Mouse (Mus musculus): ENCODE measurements at regions not wholly inside any gene's neighbourhood (a gene's known extent, or its start where the extent isn't known, plus 50 kb on each side); places are given as distances from the start of the nearest gene placed in this dataset.
"Not testable (repeated sequence)": the region's sequence is repeated elsewhere in the genome, so short reads cannot be mapped to it uniquely, and the experiment has no call there.

DNA sequence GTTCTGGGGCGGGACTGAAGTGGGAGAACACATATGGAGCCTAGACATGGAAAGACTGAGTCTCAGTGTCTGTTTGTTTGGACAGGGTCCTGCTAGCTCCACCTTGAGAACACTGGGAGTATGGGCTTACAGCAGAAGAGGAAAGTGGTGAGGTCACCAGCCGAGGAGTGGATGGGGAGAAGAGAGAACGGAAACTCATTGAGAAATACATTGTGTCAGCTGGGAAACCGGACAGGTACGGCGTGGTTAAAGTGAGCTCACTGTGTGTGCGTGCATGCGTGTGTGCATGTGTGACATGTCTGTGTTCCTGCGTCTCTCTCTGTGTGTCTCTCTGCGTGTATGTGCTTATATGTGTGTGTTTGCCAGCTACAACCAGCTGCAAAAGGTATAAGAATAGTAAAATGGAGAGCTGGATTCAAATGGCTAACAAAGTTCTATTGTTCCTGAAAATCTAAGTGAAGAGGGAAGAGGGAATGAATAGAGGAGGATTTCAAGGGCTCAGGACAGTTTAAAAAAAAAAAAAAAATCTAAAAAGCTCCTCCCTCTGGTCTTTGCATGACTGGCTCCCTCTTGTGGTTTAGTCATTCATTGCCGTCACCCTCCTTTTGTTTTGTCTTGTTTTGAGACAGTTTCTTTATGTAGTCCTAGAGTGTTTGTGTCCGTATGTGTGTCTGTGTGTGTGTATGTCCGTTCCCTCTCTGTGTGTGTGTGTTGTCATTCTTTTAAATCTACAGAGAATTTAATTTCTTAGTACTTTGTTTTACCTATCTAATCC, 52.0 kb upstream of the Ak4 start:
- DNase-seq, result peak; percentile 69

DNA sequence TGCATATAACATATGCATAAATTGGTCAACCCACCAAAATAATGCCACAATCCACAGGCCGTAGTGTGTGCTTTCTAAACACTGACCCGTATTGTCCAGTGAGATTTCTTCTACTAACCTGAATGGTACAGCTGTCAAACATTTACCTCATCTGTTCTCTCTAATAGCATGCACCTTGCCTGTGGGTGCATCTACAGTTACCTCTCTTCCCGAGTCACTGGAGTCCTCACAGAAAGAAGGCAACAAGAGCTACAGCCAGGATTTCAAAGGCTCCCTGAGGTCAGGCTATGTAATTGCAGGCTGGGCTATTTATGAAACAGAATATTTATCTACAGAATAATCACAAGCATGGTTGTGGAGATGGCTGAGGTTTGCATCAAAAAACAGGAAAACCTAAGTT, 53.8 kb upstream of the Ak4 start:
- DNase-seq, result no peak

DNA sequence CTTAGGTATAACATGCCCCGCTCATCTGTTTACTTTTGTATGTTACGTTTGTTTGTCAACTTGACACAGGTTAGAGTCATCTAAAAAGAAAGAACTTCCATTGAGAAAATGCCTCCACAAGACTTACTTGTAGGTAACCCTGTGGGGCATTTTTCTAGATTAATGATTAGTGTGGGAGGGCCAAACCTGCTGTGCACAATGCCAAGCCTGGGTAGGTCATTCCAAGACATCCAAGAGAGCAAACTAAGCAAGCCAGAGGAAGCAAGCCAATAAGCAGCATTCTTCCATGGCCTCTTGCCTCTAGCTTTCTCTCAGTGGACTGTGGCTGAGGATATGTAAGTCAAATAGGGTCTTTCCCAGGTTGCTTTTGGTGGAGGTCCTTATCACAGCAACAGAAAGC, 54.4 kb upstream of the Ak4 start:
- DNase-seq, result peak; percentile 80

DNA sequence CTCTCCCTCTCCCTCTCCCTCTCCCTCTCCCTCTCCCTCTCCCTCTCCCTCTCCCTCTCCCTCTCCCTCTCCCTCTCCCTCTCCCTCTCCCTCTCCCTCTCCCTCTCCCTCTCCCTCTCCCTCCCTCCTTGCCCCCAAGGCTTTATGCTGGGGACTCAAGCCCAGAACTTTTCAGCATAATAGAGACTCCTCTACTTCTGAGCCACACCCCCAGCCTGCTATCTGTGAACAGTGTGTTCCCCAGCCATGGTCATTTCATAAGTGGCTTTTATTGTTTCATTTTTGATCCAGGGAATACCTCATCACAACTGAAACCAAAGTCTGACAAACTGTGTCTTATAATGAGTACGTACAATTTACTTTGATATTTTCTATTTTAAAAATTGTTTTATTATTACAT, 55.8 kb upstream of the Ak4 start:
- DNase-seq, result not testable (repeated sequence)

DNA sequence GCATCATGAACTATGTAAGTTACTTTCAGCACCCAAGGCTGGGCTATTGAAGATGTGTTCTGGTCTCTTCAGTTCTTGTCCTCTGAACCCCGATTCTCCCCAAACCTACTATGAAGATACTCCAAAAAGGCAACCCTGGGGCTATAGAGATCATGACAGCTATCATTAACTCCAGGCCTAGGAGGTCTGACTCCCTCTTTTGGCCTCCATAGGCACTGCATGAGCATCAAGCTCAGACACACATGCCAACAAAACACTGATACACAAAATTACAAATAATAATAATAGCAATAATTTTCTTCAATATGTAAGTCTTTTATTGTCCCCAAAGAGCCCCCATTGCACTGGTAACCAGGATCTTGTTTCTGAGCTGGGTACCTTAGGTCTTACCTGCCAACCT, 57.3 kb upstream of the Ak4 start:
- no peak for DNase-seq

DNA sequence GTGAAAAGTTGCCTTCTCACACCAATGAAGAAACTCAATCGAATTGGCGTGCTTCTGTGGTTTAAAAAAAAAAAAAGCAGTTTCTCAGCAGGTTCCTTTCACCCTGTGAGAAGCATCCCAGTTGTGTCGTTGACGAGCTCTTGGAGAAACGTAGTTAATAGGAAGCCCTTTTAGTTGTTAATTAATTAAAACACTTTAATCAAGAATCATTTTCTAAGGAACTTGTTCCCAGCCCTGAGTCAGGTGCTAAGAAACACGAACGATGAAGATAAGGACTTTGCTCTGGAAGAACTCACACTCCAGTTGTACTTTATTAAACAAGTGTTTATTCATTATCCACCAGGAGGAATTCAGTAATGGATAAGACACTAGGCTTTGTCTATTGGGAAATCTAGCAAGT, 58.8 kb upstream of the Ak4 start:
- peak; percentile 60 for DNase-seq

DNA sequence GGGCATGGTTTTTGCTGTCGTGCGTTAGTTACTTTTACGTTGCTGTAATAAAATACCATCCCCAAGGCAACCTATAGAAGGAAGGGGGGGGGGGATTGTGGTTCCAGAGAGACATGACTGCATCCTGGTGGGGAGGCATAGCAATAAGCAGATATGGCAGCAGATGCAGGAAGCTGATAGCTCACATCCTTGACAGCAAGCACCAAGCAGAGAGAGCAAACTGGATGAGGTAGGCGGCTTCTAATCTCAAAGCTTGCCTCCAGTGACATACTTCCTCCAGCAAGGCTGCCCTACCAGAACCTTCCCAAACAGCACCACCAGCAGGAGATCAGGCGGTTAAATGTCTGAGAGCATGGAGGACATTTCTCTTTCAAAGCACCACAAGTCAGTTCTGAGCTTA, 60.0 kb upstream of the Ak4 start:
- DNase-seq, result no peak

DNA sequence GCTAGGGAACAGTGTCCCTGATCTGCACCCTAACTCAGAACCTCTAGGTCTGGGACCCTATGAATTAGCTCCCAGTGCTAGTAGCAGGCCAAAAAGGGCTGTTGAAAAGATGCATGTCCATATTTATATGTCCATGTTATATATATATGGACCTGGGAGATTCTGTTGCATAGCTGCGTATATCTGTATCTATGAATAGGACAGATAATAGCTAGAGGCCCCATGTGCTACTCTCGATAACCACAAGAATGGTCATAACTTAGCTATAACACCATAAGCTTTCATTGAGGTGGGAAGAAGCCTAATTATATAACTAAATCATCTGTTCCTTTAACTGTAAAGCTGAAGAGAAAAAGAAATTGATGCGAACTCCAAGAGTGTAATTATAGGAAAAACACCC, 60.6 kb upstream of the Ak4 start:
- no peak for DNase-seq

DNA sequence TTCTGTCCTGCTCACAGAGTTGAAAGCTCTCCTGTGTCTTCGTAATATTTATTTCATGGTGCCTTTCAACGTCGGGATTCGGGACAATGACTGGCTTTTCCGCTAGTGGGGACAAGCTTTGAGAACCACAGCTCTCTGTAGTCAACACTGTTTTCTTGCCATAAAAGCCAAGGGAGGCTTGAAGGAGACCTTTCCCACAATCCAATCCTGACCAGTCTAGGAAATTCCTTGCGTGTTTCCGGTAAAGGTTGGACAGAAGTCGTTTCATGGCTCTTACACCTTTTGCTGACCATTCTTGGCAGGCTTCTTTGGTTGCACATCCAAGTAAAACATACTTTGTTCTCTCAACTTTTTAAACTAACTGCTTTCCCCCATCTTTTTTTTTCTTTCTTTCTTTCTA, 61.2 kb upstream of the Ak4 start:
- no peak for DNase-seq

DNA sequence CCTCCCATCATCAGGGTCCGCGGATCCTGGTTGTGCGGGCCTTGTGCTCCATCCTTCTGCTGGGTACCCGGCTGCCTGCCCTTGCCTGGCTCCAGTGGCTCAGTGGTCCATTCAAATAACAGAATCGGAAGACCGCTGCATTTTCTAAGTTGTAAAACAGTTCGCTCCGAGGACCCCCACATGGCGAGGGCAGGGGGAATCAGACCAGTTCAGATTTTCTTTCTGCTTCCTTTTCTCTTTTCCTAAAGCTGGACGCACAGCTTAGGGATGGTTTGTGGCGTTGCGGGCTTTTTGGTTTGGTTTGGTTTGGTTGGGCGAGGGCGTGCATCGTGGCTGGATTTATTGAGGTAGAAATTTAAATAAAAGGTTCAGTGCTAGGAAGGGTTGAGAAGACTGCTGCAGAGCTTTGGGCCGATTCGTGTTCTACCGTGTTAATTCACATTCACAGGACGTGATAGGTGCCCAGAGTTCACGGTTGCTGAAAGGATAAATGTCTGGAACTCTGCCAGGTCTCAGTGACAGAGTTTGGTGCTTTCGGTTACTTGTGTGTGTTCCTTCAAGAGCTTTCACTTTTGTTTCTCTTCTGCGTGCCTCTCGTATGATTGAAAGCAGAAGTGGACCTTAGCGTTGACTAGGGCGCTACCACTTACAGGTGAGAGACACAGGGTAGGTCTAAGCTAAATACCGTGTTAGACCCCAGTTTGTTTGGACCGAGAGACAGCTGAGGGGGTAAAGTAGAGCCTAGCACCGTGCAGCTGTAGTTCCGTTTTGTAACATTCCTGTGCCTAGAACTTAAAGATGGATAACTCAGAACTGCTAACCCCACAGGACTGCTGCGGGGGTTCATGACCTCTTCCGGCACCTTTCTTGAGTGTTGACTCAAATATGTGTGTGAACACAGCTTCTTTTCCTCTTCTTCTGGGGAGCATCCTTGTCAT, 61.9 kb upstream of the Ak4 start:
- peak; percentile 73 for DNase-seq

DNA sequence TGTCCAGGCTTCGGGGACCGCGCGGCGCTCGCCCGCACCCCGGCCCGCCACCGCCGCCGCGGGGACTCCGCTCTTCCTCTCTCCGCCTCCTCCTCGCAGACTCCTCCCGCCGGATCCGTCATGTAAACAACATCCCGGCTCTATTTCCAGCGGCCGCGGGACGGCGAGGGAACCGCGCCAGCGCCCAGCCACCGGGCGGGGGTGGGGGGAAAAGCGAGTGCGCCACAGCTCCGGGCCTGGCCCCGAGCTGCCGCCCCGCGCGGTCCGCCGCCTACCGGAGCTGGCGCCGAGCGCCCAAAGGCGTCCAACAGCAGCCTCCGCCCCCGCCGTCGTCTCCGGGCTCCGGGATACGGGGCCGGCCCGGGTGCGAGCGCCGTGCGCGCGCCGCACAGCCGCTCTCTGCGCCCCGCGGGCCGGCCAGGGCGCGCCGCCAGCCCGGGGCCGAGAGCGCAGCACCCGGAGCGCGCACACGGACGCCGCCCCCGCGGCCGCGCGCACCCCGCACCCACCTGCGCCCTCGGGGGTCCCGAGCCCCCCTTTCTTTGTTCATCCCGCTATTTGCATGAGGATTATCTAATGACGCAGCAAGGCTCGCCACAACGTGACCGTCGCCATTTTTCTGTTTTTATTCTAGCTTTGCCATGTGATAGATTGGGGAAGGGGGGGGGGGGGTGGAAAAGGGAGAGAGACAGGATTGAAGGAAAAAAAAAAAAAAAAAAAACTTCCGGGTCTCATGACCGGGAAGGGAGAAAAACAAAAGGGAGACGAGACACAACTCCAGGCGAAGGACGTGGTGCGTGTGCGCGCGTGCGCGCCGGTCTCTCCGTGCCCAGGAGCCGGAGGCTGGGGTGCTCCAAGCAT, 62.8 kb upstream of the Ak4 start:
- peak; percentile 91 for DNase-seq

DNA sequence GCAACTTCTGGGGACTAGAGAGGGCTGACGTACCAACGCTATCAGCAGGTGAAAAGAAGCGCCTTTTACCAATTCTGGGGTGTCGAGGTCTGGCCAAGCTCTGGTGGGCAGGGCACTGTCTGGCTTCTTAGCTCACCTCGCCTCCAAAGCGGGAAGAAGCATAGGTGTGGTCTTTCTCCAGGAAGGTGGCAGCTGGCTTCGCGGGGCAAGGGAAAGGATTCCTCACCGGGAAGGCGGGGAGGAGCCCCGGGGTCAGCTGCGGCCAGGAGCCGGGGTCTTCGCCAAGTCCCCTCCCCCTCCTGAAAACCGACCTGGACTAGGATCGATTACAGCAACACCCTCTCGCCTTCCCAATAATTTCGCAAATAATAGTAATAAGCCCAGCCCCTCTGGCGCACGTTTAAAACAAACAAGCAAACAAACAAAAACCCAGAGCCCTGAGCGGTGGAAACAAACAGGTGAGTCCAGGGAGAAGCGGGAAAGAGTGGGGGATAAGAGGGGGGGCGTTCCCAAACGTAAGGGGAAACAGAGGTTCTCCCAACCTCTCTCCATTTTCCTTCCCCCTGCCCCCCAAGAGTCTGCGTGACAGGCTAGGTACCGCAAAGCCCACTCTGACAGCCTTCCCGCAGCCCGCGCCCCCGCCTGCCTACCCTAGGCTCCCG, 63.5 kb upstream of the Ak4 start:
- DNase-seq, result peak; percentile 55

DNA sequence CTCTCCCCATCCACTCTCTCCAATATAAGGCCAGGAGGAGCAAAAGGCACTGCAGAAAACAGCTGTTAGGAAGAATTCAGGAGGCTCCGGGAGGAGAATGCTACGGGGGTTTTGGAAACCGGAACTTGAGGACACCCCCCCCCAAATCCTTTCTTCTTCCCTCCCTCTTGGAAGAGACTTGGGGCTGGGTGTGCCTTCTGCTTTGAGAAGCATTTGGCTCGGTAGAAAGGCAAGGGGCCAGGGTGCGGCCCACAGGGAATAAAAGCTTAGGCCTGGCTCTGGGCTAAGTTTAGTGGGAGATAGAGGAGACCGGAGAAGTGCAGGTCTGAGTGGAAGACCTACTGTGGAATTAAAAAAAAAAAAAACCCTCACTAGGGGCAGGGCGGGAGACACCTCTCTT, 64.1 kb upstream of the Ak4 start:
- DNase-seq, result peak; percentile 56

DNA sequence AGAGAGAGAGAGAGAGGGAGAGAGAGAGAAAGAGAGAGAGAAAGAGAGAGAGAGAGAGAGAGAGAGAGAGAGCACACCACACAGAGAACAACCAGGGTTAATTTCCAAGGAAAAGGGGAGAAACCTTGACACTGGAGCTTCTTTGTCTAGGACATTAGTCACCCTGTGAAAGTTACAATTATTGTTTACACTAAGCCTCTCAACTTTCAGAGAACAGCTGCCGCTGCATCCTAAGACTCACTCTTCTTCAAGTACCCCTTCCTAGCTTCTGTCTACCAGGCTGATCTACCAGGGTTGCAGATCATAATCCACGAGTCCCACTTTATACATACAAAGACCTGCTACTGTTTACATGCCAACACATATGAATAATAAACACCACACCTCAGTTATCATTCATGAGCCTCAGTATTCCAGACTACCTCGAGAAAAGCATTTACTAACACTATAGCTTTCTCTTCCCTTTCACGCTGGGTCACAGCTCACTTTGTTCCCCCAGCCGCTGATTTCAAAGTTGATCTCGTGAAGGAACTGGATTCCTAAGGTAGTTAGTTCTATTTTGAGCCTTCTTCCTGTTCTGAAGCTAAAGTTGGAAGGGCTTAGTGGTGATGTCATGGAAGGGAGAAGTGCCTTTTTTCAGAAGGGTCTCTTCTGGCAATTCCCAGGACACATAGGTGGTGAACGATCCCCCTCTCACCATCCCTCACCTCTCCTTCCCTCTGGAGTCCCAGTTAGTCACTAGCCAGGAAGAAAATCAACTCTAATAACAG, 64.8 kb upstream of the Ak4 start:
- no peak for DNase-seq

DNA sequence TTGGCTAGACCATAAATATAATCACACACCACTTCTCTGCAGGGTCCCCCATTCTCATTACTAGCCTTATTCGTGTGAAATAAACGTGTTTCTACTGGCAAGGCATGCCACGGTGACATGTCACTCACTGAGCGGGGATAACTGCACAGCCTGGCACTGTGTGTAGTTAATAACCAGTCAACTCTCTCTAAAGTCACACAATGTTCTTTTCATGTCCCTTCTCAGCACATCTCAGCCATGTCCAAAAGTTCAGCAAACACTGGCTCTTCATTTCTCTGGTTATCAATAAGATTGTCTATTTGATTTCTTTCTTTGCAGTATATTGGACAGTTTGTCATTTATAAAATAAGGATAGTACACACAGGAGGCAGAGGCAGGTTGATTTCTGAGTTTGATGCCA, 66.9 kb upstream of the Ak4 start:
- DNase-seq, result no peak

DNA sequence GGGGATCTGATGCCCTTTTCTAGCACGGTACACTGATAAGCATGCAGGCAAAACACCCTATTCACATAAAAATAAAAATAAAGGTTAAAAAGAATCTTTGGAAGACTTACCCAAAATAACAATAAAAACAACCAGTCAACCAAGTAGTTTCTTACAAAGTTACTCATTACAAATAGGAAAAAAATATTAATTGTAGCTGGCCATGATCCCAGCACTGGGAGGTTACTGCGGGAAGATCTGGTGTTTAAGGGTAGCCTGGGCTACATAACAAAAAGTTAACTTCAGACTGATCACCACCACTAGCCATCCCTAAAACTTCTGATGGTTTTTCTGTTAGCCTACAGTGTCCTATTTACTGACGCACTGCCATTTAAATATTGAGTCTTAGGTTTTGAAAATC, 67.4 kb upstream of the Ak4 start:
- no peak for DNase-seq

DNA sequence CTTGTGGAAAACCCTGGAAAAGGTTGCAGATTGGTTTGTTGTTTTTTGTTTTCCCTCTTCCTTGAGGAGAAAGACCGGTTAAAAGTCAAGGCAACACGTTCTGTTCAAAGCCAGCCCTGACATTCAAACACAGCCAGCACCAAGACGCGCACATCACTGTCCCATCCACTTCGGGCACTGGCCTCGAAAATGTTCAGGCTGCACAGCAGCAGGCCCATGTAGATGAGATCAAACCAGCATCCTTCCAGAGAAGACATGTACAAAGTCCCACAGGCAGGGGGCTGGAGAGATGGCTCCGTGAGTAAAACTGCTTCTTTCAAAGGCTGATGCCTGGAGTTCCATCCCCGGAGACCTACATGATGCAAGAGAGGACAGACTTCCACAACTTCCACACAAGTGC, 68.4 kb upstream of the Ak4 start:
- DNase-seq, result no peak

DNA sequence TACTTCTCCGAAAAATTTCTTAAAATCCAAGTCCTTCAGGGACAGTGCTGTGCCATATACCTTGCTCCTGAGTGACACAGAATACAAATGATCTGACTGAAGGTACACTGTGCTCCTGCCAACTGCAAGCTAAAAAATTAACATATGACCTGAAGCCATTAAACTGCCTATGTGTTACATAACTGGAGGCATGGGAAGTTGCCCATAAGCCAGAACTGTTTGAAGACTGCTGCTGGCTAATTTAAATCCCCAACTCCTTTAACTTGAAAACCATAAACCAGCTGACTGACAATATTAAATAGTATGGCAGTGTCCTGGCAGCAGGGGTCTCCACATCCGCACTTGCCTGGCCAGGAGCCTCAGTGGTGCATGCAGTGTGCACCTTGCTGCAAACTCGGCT, 68.9 kb upstream of the Ak4 start:
- DNase-seq, result peak; percentile 39

DNA sequence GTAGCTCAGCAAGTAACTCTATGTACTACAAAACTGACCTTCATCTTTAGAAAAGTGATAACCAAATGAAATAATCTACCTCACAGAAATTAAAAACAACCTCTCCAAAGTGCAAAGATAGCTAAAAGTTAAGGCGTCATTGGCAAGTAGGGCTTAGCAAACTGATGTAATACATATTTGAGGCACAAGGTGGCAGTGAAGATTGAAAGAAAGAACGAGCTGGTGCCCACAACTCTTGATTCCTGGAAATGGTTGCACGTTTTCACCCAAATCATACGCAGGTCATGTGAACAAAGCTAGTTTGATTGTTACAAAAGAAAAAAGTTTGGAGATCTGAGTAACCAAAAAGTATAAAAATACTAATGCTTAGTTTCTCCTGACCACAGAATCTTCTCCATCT, 69.7 kb upstream of the Ak4 start:
- DNase-seq, result peak; percentile 69

DNA sequence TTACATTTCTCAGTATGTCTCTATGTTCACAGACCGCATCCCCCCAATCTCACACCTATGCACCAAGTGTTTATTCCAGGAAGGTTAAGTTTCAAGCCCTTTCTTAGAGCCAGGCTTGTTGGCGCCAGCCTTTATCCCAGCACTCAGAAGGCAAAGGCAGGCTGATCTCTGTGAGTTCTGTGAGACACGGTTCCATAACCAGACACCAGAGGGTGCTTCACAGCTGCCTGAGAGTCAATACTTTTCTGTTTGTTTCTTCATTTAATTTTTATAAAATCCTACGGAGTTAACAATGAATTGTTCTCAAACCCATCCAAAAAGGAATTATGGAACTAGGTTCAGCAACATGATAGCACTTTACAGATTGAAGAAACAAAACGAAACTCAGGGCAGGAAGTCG, 71.8 kb upstream of the Ak4 start:
- no peak for DNase-seq

DNA sequence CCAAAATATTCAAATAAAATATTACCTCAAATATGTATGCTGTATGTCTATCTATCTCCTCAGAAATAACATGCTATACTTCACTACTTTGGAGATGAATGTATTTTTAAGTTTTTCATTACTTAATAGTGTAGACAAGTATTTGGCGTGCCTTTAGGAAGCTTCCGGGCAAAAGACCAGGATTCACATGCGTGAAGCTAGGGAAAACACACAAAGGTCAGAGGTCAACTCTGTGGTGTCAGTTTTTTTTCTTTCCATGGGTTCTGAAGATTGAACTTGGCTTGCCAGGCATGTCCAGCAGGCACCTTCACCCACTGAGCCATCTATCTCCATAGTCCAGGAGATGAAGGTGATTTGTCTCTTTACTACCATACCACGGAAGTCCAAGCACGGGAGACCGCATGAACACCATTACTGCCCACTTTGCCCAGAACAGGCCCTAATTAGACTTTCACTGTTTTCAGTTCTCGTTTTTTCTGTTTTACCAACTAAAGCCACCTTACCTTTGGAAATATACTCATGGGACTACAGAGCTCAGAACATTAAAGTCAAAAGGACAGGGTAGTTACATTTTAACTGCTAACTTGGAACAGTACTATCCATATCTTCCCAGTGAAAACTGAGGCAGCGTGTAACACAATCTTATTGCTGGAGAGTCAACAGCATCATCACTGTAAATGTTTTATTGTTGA, 76.9 kb upstream of the Ak4 start:
- DNase-seq, result no peak

All from kidney, postnatal 14 days (tissue).